Mouse (Mus musculus): ENCODE data around the gene Fermt3. TPM values are rescaled to one million over a fixed set of nuclear protein-coding genes. Genes with fewer than 3 reads are reported as not detected.
"Not testable (repeated sequence)": the region's sequence is repeated elsewhere in the genome, so short reads cannot be mapped to it uniquely, and the experiment has no call there.

Gene Fermt3
- polyA plus RNA-seq, 1 experiment from 2014 or later = 4.0 TPM

- Histone ChIP-seq H3K36me3 (ENCODE audit: control insufficient read depth, insufficient read depth, low read length) (no peaks in the 10 kb centered on the region), H3K9me3 (ENCODE audit: control insufficient read depth, low read length) (no peaks in the 10 kb centered on the region), H3K4me2 (ENCODE audit: low read length) (peak overlapping the region; percentile 99), H3K4me3 (ENCODE audit: low read length) (peak overlapping the region; percentile 77), H3K27ac (ENCODE audit: low read depth, low read length) (no peak overlapping the region), H3K9ac (ENCODE audit: low read depth, low read length) (peak overlapping the region; percentile 35; the same call in 1 of the 2 replicates), H3K27me3 (replicated peaks; ENCODE audit: control insufficient read depth, insufficient read depth, low read length) (peaks cover 3% of the 10 kb centered on the region), H3K4me1 (ENCODE audit: control insufficient read depth, insufficient read depth, low read depth, low read length) (peaks cover 18% of the 10 kb centered on the region)
- WGBS = under 1% methylated on average over 15 of the region's 15 CpGs
- peak; percentile 68 for ATAC-seq
These were observed 38.5 kb upstream of the Fermt3 start for GRCm38 (mm10) chr19:7057722-7058207.

GRCm38 (mm10) chr19:7057126-7057721 lies 38.0 kb upstream of the Fermt3 start:
- peak overlapping the region; percentile 72 for H3K9ac ChIP-seq (ENCODE audit: low read depth, low read length)
- H3K4me1 ChIP-seq (ENCODE audit: control insufficient read depth, insufficient read depth, low read depth, low read length) = peaks cover 18% of the 10 kb centered on the region
- ATAC-seq = peak; percentile 45
- peak overlapping the region; percentile 77 for H3K4me3 ChIP-seq (ENCODE audit: low read length)
- peaks cover 3% of the 10 kb centered on the region for H3K27me3 ChIP-seq (replicated peaks; ENCODE audit: control insufficient read depth, insufficient read depth, low read length)
- H3K36me3 ChIP-seq (ENCODE audit: control insufficient read depth, insufficient read depth, low read length) = no peaks in the 10 kb centered on the region
- 2% methylated on average over 16 of the region's 16 CpGs for WGBS
- no peak overlapping the region for H3K27ac ChIP-seq (ENCODE audit: low read depth, low read length)
- H3K4me2 ChIP-seq (ENCODE audit: low read length) = peak overlapping the region; percentile 99
- no peaks in the 10 kb centered on the region for H3K9me3 ChIP-seq (ENCODE audit: control insufficient read depth, low read length)

GRCm38 (mm10) chr19:7056248-7057087 lies 37.2 kb upstream of the Fermt3 start, which contains the start of gene Macrod1:
Gene Macrod1, plus strand, starts transcription at chr19:7056810.
- peak; percentile 86 for ATAC-seq
- peaks cover 3% of the 10 kb centered on the region for H3K27me3 ChIP-seq (replicated peaks; ENCODE audit: control insufficient read depth, insufficient read depth, low read length)
- H3K9me3 ChIP-seq (ENCODE audit: control insufficient read depth, low read length) = no peaks in the 10 kb centered on the region
- peaks cover 18% of the 10 kb centered on the region for H3K4me1 ChIP-seq (ENCODE audit: control insufficient read depth, insufficient read depth, low read depth, low read length)
- no peak within 1 kb of the TSS for H3K27ac ChIP-seq (ENCODE audit: low read depth, low read length)
- no peaks in the 10 kb centered on the region for H3K36me3 ChIP-seq (ENCODE audit: control insufficient read depth, insufficient read depth, low read length)
- WGBS = 1% methylated on average over 68 of the region's 72 CpGs
- H3K4me3 ChIP-seq (ENCODE audit: low read length) = peak within 1 kb of the TSS; percentile 77
- peak within 1 kb of the TSS; percentile 72 for H3K9ac ChIP-seq (ENCODE audit: low read depth, low read length)
- H3K4me2 ChIP-seq (ENCODE audit: low read length) = peak within 1 kb of the TSS; percentile 99

- WGBS = 39% methylated on average over 3 of the region's 3 CpGs
- Histone ChIP-seq H3K9ac (ENCODE audit: low read depth, low read length) (no peak overlapping the region), H3K4me1 (ENCODE audit: control insufficient read depth, insufficient read depth, low read depth, low read length) (peaks cover 18% of the 10 kb centered on the region), H3K27ac (ENCODE audit: low read depth, low read length) (no peak overlapping the region), H3K4me3 (ENCODE audit: low read length) (no peak overlapping the region), H3K36me3 (ENCODE audit: control insufficient read depth, insufficient read depth, low read length) (no peaks in the 10 kb centered on the region), H3K9me3 (ENCODE audit: control insufficient read depth, low read length) (no peaks in the 10 kb centered on the region), H3K4me2 (ENCODE audit: low read length) (no peak overlapping the region), H3K27me3 (replicated peaks; ENCODE audit: control insufficient read depth, insufficient read depth, low read length) (peaks cover 3% of the 10 kb centered on the region)
- ATAC-seq = no peak
These were observed 35.9 kb upstream of the Fermt3 start for GRCm38 (mm10) chr19:7055173-7055572.

GRCm38 (mm10) chr19:7054772-7055171 lies 35.5 kb upstream of the Fermt3 start:
- Histone ChIP-seq H3K9ac (ENCODE audit: low read depth, low read length) (no peak overlapping the region), H3K4me2 (ENCODE audit: low read length) (no peak overlapping the region), H3K27ac (ENCODE audit: low read depth, low read length) (no peak overlapping the region), H3K4me3 (ENCODE audit: low read length) (no peak overlapping the region), H3K36me3 (ENCODE audit: control insufficient read depth, insufficient read depth, low read length) (no peaks in the 10 kb centered on the region), H3K27me3 (replicated peaks; ENCODE audit: control insufficient read depth, insufficient read depth, low read length) (peaks cover 3% of the 10 kb centered on the region), H3K9me3 (ENCODE audit: control insufficient read depth, low read length) (no peaks in the 10 kb centered on the region), H3K4me1 (ENCODE audit: control insufficient read depth, insufficient read depth, low read depth, low read length) (peaks cover 18% of the 10 kb centered on the region)
- ATAC-seq = no peak
- WGBS = 67% methylated on average over 10 of the region's 10 CpGs

GRCm38 (mm10) chr19:7053382-7053781 lies 34.1 kb upstream of the Fermt3 start:
- not testable (repeated sequence) for H3K4me2 ChIP-seq (ENCODE audit: low read length); H3K36me3 ChIP-seq (ENCODE audit: control insufficient read depth, insufficient read depth, low read length); H3K27me3 ChIP-seq (replicated peaks; ENCODE audit: control insufficient read depth, insufficient read depth, low read length); H3K4me3 ChIP-seq (ENCODE audit: low read length); H3K9ac ChIP-seq (ENCODE audit: low read depth, low read length); ATAC-seq; H3K9me3 ChIP-seq (ENCODE audit: control insufficient read depth, low read length); H3K27ac ChIP-seq (ENCODE audit: low read depth, low read length)
- WGBS = 69% methylated on average over 4 of the region's 4 CpGs
- H3K4me1 ChIP-seq (ENCODE audit: control insufficient read depth, insufficient read depth, low read depth, low read length) = peaks cover 18% of the 10 kb centered on the region

GRCm38 (mm10) chr19:7044706-7045105 lies 25.4 kb upstream of the Fermt3 start:
- H3K27me3 ChIP-seq (replicated peaks; ENCODE audit: control insufficient read depth, insufficient read depth, low read length) = no peaks in the 10 kb centered on the region
- no peak overlapping the region for H3K9ac ChIP-seq (ENCODE audit: low read depth, low read length)
- H3K4me3 ChIP-seq (ENCODE audit: low read length) = no peak overlapping the region
- H3K36me3 ChIP-seq (ENCODE audit: control insufficient read depth, insufficient read depth, low read length) = no peaks in the 10 kb centered on the region
- H3K9me3 ChIP-seq (ENCODE audit: control insufficient read depth, low read length) = no peaks in the 10 kb centered on the region
- WGBS = 35% methylated on average over 4 of the region's 4 CpGs
- peaks cover 5% of the 10 kb centered on the region for H3K4me1 ChIP-seq (ENCODE audit: control insufficient read depth, insufficient read depth, low read depth, low read length)
- no peak overlapping the region for H3K27ac ChIP-seq (ENCODE audit: low read depth, low read length)
- no peak overlapping the region for H3K4me2 ChIP-seq (ENCODE audit: low read length)
- no peak for ATAC-seq

GRCm38 (mm10) chr19:7044279-7044678 lies 25.0 kb upstream of the Fermt3 start:
- Histone ChIP-seq H3K36me3 (ENCODE audit: control insufficient read depth, insufficient read depth, low read length) (no peaks in the 10 kb centered on the region), H3K4me2 (ENCODE audit: low read length) (no peak overlapping the region), H3K4me1 (ENCODE audit: control insufficient read depth, insufficient read depth, low read depth, low read length) (peaks cover 5% of the 10 kb centered on the region), H3K27ac (ENCODE audit: low read depth, low read length) (no peak overlapping the region), H3K27me3 (replicated peaks; ENCODE audit: control insufficient read depth, insufficient read depth, low read length) (no peaks in the 10 kb centered on the region), H3K9me3 (ENCODE audit: control insufficient read depth, low read length) (no peaks in the 10 kb centered on the region), H3K9ac (ENCODE audit: low read depth, low read length) (no peak overlapping the region), H3K4me3 (ENCODE audit: low read length) (no peak overlapping the region)
- no peak for ATAC-seq
- 63% methylated on average over 4 of the region's 4 CpGs for WGBS

GRCm38 (mm10) chr19:7041171-7041570 lies 21.9 kb upstream of the Fermt3 start:
- H3K27ac ChIP-seq (ENCODE audit: low read depth, low read length) = peak overlapping the region; percentile 87

More at GRCm38 (mm10) chr19:7041171-7041570, 21.9 kb upstream of the Fermt3 start:
- no peaks in the 10 kb centered on the region for H3K36me3 ChIP-seq (ENCODE audit: control insufficient read depth, insufficient read depth, low read length)
- no peak for ATAC-seq
- H3K9ac ChIP-seq (ENCODE audit: low read depth, low read length) = no peak overlapping the region
- peaks cover 22% of the 10 kb centered on the region for H3K4me1 ChIP-seq (ENCODE audit: control insufficient read depth, insufficient read depth, low read depth, low read length)
- no peaks in the 10 kb centered on the region for H3K27me3 ChIP-seq (replicated peaks; ENCODE audit: control insufficient read depth, insufficient read depth, low read length)
- H3K9me3 ChIP-seq (ENCODE audit: control insufficient read depth, low read length) = no peaks in the 10 kb centered on the region
- 89% methylated on average over 2 of the region's 2 CpGs for WGBS
- H3K4me2 ChIP-seq (ENCODE audit: low read length) = no peak overlapping the region
- H3K4me3 ChIP-seq (ENCODE audit: low read length) = peak overlapping the region; percentile 47; the same call in 1 of the 2 replicates
